Mouse (Mus musculus) monocyte, adult 5-6 weeks (primary cell): ENCODE measurements around the gene Rex1bd. TPM values are rescaled to one million over a fixed set of nuclear protein-coding genes. Genes with fewer than 3 reads are reported as not detected.

Source experiments
- ATAC-seq: fragments of 153-309, 156-312 bp; replicated peaks from 2 replicates; pipeline ENCODE4 v1.8.0; 2017; ENCODE audit warnings: mild to moderate bottlenecking; ENCODE audit not compliant: low TSS enrichment, insufficient number of reproducible peaks, severe bottlenecking, poor library complexity, low FRiP score
- total RNA-seq: library from RNA; stranded (forward); fragments of 200-1000, 200-491, 200-594 nt; gene quantifications from 3 replicates; pipeline ENCODE4 v1.2.3, GENCODE M21; 2017

The Rex1bd gene
- total RNA-seq, 1 experiment from 2014 or later, result 16.6 TPM

DNA sequence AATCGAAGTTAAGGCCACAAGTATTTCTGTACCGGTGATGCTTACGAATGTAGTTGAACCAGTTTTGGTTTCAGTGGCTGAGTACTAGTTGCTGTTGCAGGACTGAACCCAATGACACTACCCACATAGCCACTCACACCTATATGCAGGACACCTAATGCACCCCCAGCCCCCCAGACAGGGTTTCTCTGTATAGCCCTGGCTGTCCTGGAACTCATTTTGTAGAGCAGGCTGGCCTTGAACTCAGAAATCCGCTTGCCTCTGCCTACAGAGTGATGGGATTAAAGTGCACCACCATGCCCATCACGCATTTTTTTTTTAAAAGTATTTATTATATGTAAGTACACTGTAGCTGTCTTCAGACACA lies 458 bp upstream of the Rex1bd start:
- ATAC-seq, result no peak

DNA sequence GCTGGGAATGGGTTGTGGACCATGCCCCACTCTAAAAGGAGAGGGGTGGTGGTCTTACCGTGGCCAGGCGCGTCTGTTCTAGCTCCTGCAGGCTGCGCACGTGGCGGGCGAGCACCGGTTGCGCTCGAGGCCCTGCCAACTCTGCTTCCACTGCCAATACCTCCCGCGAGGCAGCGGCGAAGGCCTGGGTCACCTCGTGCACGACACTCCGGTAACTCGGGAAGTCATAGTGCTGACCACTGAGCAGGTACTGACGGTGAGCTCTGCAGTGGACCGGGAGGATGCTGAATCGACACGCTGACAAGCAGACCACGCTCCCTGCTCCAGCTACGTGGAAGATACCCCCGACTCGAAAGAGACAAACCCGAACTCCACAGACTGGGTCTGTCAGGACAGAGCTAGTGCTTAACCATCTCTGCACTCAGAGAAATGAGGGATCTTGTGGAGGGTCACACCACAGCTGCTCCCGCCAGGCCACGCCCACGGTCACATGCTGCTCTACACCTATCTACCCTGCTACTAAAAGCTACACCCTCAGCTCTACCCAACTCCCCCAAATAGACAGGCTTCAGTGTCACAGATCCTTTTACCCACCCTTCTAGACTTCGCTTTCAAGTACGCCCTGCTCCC lies 739 bp downstream of the Rex1bd start:
- ATAC-seq, result no peak

DNA sequence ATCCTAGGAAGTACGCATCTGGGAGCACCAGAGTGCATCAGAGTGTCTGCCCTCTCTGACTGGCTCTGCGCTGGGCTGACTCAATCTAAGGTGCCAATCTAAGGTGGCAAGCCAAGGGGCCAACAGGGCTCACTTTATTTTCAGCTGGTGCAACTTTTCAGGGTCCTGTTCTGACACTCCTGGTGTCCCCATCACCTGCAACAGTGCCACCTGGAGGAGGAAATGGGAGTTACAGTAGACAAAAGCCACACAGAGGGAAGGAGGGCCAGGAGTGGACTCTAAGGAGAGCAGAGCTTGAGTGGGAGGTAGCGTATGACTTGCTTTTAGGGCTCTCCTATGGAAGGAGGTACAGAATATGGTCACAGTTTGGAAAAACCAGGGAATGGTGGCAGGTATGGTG lies 1.7 kb downstream of the Rex1bd start:
- peak; percentile 40 for ATAC-seq

DNA sequence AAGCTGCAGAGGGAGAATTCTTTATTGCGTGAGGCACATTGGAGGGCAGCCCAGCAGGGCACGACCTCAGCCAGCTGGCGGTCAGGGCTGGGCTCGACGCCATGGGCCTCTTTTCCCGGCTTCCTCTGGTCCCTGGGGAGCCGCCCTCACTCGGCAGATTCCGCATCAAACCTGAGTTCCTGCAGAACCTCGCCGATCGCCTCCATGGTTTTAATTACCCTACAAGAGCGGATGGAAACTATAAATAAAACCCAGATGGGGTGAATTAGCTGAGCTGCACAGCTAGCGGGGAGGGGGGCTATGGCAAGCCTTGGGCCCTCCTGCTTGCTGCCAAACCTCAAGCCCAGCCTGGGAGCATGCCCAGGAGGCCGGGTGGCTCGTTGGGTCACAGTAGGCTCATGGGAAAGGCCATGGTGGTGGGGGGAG lies 2.2 kb downstream of the Rex1bd start:
- no peak for ATAC-seq

GRCm38 (mm10) chr8:70503062-70503750 lies 3.3 kb downstream of the Rex1bd start:
- no peak for ATAC-seq

DNA sequence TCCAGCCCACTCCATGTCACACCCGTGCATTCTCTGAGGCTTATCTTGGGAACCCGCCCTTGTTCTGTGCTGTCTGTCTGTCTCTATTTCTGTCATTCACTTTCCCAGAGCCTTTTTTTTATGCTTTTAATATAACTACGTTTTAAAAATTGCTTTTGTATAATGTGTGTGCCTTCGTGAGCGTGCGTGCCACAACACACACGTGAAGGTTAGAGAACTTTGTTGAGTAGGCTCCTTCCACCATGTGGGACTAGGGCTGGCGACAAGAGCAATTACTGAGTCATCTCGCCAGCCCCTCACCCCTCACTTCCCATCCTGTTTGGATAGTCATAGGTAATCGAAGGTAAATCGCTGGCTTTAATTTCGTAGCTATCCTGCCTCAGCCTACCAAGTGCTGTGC lies 4.0 kb downstream of the Rex1bd start:
- no peak for ATAC-seq

DNA sequence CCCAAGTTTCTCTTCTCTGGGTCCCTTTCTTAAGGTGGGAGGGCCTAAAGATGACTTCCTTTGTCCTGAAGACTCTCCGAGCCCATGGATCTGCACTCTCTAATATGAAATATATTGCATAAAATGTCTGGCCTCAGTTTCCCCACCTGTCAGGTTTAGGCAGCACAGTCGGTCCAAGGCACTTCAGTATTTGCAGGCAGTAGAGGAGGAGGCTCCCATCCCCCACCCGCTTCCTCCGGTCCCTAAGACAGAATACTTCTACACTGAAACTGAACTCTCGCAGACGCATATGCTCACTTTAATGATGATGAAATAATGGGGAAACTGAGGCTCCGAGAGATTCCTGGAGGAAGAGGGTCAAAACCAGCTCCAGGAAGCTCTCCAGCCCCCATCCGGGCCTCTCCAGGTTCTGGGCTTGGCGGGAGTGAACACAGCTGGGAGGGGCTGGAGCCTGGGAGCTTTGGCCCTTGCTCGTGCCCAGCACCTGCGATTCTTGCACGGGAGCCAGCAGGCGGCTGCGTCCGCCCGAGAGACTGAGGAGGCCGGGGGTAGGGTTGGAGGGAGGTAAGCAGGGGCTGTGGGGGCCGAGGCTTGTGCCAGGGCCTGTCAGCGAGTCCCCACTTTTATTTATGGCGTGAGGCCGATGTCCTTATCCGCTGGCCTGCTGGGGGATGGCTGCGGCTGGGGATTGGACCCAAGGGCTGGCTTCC lies 4.6 kb downstream of the Rex1bd start:
- ATAC-seq, result no peak

DNA sequence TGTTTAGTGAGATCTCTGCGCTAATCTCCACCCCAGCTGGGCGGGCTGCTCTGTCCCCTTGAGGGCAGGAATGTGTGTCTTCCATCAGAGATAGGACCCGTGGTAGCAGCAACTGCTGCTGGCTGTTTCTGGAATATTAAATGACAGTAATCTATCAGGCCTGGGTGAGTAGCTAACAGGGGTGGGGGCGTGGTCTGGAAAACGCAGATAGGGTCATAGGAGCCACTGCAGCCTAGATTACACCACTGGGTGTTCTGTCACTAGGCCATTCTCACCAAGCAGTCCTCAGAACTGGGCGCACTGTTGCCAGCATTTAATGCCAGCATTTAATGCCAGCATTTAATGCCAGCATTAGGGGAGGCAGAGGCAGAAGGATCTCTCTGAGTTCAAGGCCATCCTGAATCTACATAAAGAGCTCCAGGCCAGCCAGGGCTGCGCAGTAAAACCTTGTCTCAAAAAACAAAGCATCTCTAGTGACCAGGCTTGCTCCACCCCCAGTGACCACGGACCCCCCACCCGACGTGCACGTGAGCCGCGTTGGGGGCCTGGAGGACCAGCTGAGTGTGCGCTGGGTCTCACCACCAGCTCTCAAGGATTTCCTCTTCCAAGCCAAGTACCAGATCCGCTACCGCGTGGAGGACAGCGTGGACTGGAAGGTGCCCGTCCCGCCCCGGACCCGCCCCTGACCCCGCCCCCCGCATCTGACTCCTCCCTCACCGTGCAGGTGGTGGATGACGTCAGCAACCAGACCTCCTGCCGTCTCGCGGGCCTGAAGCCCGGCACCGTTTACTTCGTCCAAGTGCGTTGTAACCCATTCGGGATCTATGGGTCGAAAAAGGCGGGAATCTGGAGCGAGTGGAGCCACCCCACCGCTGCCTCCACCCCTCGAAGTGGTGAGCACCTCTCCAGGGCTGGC lies 5.9 kb downstream of the Rex1bd start:
- no peak for ATAC-seq

DNA sequence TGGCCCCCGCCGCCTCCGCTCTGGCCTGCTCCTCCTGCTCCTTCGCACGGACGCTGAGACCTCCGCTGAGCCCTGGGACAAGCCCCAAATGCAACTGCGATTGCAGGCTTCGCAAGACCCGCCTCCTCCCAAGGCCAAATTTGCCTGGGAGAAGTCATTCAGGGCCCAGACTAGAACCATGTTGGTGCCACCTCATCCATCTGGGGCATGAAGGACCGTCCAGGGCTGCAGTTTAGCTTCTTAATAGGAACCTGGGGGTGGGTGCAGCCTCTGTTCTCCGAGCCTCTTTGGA lies 10.8 kb downstream of the Rex1bd start:
- ATAC-seq, result no peak

GRCm38 (mm10) chr8:70495001-70495770 lies 11.4 kb downstream of the Rex1bd start:
- no peak for ATAC-seq

DNA sequence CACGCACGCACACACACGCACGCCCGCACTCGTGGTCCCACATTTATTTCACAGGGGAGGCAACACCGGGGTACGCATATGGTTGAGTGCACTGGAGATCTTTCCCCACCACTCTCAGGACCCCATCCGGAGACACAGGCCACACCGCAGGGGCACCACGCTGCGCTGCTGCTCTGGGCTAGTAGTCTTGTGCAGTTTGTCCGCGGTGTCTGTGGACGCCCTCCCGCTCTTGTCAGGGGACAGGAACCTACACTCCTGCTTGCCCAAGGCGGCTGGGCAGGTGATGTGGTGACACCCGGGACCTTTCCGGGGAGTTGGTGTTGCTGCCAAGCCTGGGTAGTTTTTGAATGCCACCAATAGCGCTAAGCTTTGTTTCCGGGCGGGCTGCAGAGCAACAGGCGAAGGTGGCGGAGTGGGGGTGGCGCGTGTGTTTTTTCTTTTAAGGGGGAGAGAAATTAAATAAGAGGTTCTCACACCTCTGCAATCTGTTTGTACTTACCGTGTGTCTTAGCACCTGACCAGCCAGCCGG lies 12.1 kb downstream of the Rex1bd start:
- no peak for ATAC-seq

DNA sequence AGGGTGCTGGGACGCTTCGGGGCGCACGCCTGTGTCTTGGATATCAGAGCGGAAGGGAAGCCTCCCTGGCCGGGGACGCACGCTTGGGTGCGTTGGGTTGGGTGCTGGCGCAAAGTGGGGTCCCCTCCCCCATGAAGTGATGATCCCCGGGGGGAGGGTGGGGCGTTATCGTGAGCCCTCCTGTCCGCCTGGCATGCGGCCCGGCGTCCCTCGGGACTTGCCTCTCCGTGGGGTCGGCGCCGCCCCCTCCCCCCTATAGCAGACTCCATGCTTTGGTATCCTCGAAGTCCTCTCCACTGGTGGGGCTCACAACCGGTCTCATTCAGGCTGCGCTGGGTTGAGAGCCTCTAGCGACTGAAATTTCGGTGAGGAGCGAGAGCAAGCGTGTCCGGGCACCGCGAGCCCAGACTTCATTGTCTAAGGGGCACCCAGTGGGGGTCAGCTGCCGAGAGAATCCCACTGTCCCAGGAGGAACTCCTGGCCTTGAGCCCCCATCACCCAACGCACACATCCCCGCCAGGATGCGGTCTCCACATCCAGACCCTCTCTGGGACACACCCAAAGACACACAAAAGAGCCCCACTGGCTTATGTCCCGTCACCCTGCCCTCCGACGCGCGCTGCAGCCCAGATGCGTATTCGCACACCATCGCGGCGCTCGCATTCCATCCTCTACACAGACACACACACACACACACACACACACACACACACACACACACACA lies 12.7 kb downstream of the Rex1bd start:
- no peak for ATAC-seq

GRCm38 (mm10) chr8:70492664-70493640 lies 13.6 kb downstream of the Rex1bd start, which contains the start of gene Crlf1:
Gene Crlf1 (plus strand): TSS chr8:70493158.
- ATAC-seq, result no peak

- ATAC-seq, result no peak
Observed at GRCm38 (mm10) chr8:70490880-70491495, 15.6 kb downstream of the Rex1bd start.

DNA sequence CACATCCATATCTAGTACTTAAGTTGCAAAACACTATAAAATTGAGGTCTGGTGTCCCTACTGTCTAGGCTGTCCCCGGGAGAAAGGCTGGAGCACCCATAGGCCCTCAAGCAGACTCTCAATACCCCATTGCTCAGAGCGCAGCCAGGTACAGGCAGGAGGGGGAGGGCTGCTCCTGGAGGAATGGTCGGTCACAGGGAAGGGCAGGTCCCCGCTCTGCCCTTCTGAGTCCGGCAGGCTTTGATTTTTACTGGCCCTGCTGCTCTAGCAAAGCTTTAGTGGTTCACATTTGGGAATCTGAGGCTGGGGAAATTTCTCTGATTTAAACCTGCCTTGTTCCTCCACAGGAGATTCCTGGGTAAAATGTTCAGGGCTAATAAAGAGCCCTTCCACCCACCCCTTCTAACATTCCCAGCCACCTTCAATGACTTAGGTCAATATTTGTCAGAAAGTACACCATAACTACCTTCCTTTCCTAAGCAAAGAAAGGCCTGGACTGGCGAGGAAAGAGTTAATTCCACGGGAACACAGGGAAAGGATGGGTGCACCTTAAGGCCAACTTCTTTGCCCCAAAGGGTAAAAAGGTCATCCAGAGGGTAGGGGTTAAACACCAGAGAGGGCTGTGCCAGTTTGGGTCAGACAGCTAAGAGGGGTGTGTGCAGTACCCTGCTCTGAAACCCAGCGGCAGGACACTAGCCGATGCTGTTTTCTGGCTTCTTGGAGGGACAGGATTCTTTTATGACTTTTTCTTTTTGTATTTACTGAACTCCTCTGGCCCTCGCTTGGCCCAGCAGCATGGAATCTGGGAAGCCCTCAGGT lies 16.3 kb downstream of the Rex1bd start:
- ATAC-seq, result no peak
